Mouse (Mus musculus) spleen, adult 2 months (tissue): ENCODE results near the gene Ift46.

ENCODE experiments used
- CTCF ChIP-seq: fragments of 200-500 bp; IDR thresholded peaks from 2 replicates; pipeline ENCODE4 v1.5.1; 2011; ENCODE audit warnings: mild to moderate bottlenecking, inconsistent platforms; ENCODE audit not compliant: insufficient read depth, insufficient read length, insufficient replicate concordance; ENCODE audit errors: extremely low read depth
- POLR2A ChIP-seq: fragments of 200-500 bp; IDR thresholded peaks from 2 replicates; pipeline ENCODE4 v1.6.1; 2011; ENCODE audit warnings: low read depth, low read length, inconsistent platforms

- TF ChIP-seq CTCF (no peak), POLR2A (no peak)
Observed at GRCm38 (mm10) chr9:44807778-44808177, 40.1 kb downstream of the Ift46 start.
